Mouse (Mus musculus): ENCODE measurements around the gene Wdr81. TPM values are rescaled to one million over a fixed set of nuclear protein-coding genes. Genes with fewer than 3 reads are reported as not detected.

Gene Wdr81
- total RNA-seq, 2 experiments from 2014 or later, result 22.5 TPM

DNA sequence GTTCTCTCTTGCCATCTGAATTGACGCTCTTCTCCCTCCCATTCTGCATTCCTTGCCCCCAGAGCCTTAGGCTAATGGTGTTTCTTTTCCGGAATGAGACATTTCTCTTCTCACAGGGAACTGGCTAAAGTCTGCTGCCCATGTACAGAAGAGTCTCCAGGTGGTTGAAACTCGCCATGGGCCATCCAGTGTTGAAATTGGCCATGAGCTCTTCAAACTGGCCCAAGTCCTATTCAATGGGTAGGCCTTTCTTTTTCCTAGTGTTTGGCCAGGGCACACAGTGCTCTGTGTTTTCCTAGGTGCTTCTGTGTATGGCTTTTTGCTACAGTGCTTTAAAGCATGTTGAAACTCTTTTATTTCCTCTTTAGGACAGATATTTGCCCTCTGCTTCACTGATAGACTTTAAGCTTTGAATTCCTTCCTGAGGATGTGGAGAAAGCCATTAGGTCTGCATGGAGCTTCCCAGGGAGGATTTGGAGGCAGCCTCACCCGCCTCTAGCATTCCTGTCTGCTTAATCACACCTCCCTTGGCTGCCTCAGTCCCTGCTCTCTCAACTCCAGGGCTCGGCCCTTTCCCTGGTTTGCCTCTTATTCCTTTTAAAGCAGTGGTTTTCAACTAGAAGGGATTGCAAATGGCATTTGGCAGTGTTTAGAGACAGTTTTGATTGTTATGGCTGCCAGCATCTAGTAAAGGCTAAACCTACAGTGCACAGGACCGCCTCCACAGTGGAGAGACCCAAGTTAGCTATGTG lies 51.0 kb downstream of the Wdr81 start:
- DNase-seq (ENCODE audit: low spot score in 2 of 2), result no peak

- DNase-seq (ENCODE audit: low spot score in 2 of 2), result peak; percentile 63 to 76
Measured at GRCm38 (mm10) chr11:75402271-75402690, 52.2 kb downstream of the Wdr81 start.

GRCm38 (mm10) chr11:75400099-75400498 lies 54.4 kb downstream of the Wdr81 start:
- no peak for DNase-seq (ENCODE audit: low spot score in 2 of 2)

- DNase-seq (ENCODE audit: low spot score in 2 of 2), result peak in 1 of 2 experiments; percentile 34
Measured at GRCm38 (mm10) chr11:75399411-75399841, 55.1 kb downstream of the Wdr81 start.

DNA sequence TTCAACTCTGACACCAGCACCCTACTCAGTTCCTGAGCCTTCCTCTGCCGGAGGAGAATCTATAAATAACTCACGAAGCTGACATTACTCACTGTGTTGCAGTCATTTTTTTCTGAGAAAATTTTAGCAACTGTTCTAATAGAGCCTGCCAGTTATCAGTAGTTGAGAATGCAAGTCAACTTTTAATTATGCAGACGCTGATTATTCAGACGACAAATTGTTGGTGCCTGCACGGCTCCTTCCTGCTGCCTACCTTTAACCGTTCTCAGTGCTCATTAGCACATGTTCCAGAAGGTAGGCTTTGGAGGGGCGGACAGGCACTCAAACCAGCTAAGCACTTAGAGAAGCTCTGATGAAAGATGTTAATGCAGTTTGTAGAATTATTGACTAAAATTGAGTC lies 57.1 kb downstream of the Wdr81 start:
- peak in 1 of 2 experiments; percentile 37 for DNase-seq (ENCODE audit: low spot score in 2 of 2)

- DNase-seq (ENCODE audit: low spot score in 2 of 2), result no peak
Measured at GRCm38 (mm10) chr11:75395611-75396010, 58.9 kb downstream of the Wdr81 start.

Small RNAs within 50 kb of the gene (microRNA-seq; reads per million reads assigned to microRNA genes)
- gene Mir22, result 3,780 to 8,482 reads per million in 2 experiments

Other genes with a start within 250 kb of the Wdr81 start
- gene Rpa1, start 106.4 kb downstream of the Wdr81 start, total RNA-seq (2021), result 10 to 100 TPM; 57.2 to 66.7 TPM
- gene Smyd4, start 106.3 kb downstream of the Wdr81 start, total RNA-seq (2021), result 10 to 100 TPM; 10.6 to 12.3 TPM
- gene Serpinf1, start 32.0 kb downstream of the Wdr81 start, total RNA-seq (2021), result 10 to 100 TPM; 20.3 to 36.0 TPM
- under 1 TPM; 0.62 to 0.71 TPM for gene Serpinf2, start 15.1 kb downstream of the Wdr81 start, total RNA-seq (2021)
- gene Tlcd2, start 7.0 kb upstream of the Wdr81 start, total RNA-seq (2021), result 1 to 10 TPM in 1 of 2 experiments, under 1 TPM in 1; 0.45 to 1.0 TPM
- gene Prpf8, start 32.1 kb upstream of the Wdr81 start, total RNA-seq (2021), result 100 to 1,000 TPM; 111 to 113 TPM
- 1 to 10 TPM; 3.7 to 5.0 TPM for gene Rilp, start 55.4 kb upstream of the Wdr81 start, total RNA-seq (2021)
- 1 to 10 TPM; 2.9 to 3.3 TPM for gene Scarf1, start 58.8 kb upstream of the Wdr81 start, total RNA-seq (2021)
- gene Slc43a2, start 77.0 kb upstream of the Wdr81 start, total RNA-seq (2021), result 10 to 100 TPM; 40.5 to 44.7 TPM
- 100 to 1,000 TPM; 312 to 321 TPM for gene Pitpna, start 133.4 kb upstream of the Wdr81 start, total RNA-seq (2021)
- gene Inpp5k, start 176.3 kb upstream of the Wdr81 start, total RNA-seq (2021), result 10 to 100 TPM; 49.7 to 58.8 TPM
- 10 to 100 TPM; 20.1 to 21.1 TPM for gene Myo1c, start 195.8 kb upstream of the Wdr81 start, total RNA-seq (2021)
- gene Crk, start 224.5 kb upstream of the Wdr81 start, total RNA-seq (2021), result 100 to 1,000 TPM; 127 to 129 TPM

Data from layer of hippocampus, postnatal 14 days (tissue).